Mouse (Mus musculus): ENCODE measurements at regions not wholly inside any gene's neighbourhood (a gene's known extent, or its start where the extent isn't known, plus 50 kb on each side); places are given as distances from the start of the nearest gene placed in this dataset.

- no peak for DNase-seq (ENCODE audit: low spot score)
Measured at GRCm38 (mm10) chr9:87784872-87785271, 53.8 kb upstream of the Tbx18 start.

GRCm38 (mm10) chr9:87811746-87812145, 80.7 kb upstream of the Tbx18 start:
- no peak for DNase-seq (ENCODE audit: low spot score)

DNA sequence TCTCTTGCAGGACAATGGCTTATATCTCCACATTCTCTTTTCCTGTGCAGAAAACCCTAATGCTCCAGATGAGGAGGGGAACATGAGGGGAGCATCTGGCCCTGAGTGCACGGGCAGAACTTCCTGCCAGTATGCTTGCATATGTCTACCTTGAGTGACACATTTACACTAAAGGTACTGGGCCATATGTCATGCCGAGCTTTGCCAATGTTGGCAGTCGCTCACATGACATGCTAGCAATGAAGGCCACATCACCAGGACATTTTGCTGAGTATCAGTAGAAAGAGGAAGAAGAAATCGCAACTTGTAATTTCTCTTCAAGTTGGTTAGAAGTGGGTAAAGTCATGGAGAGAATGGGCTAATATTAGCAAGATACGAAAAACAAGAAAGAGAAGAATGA, 91.2 kb upstream of the Tbx18 start:
- DNase-seq (ENCODE audit: low spot score) = no peak

GRCm38 (mm10) chr9:87824691-87825230, 93.7 kb upstream of the Tbx18 start:
- DNase-seq (ENCODE audit: low spot score) = no peak

- no peak for DNase-seq (ENCODE audit: low spot score)
Measured at GRCm38 (mm10) chr9:87843898-87844297, 112.8 kb upstream of the Tbx18 start.

- no peak for DNase-seq (ENCODE audit: low spot score)
Measured at GRCm38 (mm10) chr9:87844453-87844852, 113.4 kb upstream of the Tbx18 start.

GRCm38 (mm10) chr9:87848882-87849281, 117.8 kb upstream of the Tbx18 start:
- no peak for DNase-seq (ENCODE audit: low spot score)

DNA sequence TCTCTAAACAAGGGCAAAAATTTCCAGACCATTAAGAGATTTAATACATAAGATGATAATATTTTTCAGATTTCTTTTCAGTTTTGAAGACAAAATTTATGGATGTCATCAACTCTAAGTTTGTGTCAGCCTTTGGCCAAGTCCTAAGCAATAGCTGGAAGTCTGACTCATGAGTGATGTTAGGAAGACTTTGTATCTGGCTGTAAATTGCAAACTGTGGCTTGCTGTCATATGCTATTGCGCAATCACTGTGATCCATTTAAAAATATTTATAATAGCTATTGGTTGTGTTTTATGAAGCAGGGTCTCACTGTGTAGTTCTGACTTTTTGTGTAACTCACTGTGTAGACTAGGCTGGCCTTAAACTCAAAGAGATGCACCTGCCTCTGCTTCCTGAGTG, 119.1 kb upstream of the Tbx18 start:
- DNase-seq (ENCODE audit: low spot score) = no peak

DNA sequence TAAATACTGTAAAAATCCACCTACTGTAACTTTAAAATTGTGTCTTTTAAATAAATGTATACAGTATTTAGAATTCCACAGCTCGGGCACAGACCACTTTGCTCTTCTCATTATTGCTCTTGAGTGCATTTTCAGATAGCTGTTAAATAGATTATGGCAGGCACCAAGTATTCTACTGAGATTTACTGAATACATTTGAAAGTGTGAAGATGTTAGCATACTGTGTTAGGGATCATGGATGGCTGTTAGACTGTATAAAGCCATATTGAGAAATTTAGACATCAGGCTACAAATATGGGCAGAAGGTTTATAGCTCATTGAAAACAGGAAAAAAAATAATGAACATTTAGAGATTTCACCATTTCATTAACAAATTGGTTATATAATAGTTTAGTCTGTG, 130.5 kb upstream of the Tbx18 start:
- no peak for DNase-seq (ENCODE audit: low spot score)

- DNase-seq (ENCODE audit: low spot score) = no peak
Measured at GRCm38 (mm10) chr9:87865236-87865635, 134.2 kb upstream of the Tbx18 start.

DNA sequence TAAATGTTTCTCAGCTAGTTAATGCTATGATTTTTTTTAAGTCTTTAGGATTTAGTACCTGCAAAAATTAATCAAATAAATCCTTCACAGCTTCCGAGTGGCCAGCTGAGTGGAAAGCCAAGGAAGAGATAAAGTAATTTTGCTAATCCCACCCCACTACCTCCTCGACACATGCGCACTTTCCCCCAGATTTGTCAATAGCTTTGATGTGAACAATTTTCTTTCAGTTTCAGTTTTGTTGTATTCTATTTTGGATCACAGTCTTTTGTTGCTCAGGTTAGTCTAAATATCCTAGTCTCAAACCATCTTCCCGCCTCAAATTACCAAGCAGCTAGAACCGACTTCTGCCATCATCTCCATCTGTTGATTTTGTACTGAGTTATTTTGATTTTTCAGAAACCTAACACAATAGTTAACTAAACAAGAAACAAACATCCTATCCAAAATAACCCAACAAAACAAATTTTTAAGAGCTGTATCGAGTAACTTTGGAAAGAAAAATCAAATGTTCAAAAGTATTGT, 141.4 kb upstream of the Tbx18 start:
- DNase-seq (ENCODE audit: low spot score) = no peak

DNA sequence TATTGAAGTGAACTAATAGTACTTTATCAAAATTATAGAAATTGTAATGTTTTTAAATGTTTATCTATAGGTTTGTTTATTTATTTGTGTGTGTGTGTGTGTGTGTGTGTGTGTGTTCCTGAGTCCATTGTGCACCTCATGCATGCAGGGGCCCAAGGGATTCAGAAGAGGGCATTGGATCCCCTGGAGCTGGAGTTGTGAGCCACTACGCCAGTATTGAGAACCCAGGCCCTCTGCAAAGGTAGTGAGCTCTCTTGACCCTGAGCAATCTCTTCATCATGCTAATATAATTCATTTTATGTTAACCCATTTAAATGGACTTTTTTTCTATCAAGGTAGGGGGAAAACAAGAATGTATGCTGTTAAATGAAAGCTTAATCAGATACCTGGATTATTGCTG, 151.5 kb upstream of the Tbx18 start:
- DNase-seq (ENCODE audit: low spot score) = no peak

- DNase-seq (ENCODE audit: low spot score) = no peak
Measured at GRCm38 (mm10) chr9:87883069-87883468, 152.0 kb upstream of the Tbx18 start.

DNA sequence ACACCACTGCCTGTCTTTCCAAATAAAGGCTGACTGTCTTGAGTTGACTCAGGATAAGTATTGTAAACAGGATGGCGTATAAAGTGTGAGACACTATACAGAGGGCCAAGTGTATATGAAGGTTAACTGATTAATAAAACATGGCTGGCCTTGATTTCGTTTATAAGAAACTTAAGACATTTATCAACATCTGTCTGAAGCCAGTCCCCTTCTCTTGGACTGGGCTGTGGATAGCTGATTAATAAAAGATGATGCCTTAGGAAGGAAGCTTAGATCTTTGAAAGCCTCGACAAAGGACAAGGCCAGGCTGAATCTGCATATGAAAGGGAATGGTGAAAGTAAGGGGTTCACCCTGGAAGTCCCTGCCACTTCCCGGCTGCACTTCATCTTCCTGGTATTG, 163.0 kb upstream of the Tbx18 start:
- DNase-seq (ENCODE audit: low spot score) = no peak

DNA sequence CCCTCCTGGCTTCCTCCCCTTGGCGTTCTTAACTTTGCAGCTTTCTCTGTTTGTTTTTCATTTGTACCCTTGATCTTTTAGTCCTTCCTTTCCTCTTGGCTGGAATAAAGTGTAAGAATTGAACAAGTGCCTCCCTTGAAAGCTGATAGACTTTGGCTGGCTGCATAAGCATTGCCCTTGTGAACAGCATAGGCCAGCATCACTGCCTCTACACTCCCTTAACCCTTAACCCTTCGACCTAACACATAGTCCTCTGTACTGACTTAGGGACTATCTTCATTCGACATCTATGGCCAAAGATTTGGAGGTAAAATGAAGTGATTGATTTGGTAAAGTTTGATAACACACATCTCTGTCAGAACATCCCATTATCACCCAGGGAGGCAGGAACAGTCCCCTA, 163.5 kb upstream of the Tbx18 start:
- DNase-seq (ENCODE audit: low spot score) = no peak

- DNase-seq (ENCODE audit: low spot score) = no peak
Measured at GRCm38 (mm10) chr9:87895526-87895925, 164.5 kb upstream of the Tbx18 start.

DNA sequence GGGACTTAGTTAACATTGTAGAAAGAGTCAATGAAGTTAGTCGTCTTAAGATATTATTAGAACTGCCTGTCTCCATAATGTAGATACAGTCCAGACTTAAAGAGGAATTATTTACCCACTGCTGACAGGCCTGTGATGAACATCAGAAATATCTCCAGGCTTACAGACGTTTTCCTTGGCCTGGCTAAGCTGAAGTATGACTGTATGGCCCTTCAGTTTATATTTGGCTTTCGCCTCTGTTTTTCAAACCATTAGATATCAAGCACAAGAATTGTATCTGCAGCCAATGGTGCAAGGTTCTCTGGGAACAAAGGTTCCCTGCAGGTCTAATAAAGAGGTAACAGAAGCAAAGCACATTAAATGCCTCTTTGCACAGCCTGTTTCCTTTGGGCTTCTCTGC, 166.3 kb upstream of the Tbx18 start:
- DNase-seq (ENCODE audit: low spot score) = no peak

DNA sequence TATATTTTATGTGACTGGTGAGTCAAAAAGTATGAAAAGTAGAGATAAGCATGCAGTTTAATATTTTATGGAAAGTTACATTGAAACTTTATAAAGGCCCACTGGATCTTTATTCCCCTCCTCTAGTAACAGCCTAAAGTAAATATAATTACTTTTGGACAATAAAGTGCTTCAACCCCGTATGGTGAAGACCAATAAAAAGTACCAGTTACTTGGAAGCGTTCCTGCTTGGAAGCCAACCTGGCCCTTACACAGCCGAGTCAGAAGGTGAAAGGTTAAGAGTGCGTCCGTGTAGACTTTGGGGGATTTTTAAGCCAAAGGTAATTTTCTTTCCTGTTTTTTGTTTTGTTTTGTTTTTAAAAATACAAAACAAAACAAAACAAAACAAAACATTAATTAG, 168.3 kb upstream of the Tbx18 start:
- DNase-seq (ENCODE audit: low spot score) = no peak

DNA sequence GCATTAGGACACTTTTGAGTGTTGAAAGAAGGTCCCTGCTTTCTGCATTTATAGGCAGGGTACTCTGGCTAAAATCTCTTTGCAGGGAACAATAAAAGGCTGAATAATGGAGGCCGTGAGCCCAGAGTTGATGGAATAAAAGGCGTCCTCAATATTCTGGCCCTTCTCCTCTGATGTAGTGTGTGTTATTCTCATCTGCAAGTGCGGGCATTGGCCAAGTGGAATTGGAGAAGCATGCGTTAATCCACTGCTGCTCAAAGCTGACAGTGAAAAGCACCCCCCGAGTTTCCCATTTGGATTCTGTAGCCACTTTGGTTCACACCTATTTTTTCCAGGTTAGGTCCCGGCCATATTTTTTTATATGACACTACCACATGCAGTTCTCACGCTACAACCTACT, 168.7 kb upstream of the Tbx18 start:
- DNase-seq (ENCODE audit: low spot score) = no peak

DNA sequence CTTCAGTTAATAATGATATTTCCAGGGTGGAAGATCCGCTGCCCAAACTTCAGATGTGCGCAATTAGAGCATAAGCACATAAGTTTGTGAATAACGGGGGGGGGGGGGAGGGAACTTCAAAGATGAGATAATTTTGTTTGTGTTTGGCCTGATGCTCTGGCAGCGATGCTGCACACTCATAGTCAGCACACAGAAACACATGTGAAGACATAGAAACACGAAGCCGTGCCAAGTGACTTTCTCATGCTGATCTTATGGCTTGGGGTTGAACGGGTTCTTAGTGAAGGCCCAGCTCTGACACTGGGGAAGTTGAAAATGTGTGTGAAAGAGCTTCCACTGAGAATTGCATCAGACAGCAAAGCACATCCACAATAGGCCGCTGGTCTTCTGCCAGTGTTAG, 190.2 kb upstream of the Tbx18 start:
- DNase-seq (ENCODE audit: low spot score) = no peak

- DNase-seq (ENCODE audit: low spot score) = no peak
Measured at GRCm38 (mm10) chr9:87925151-87925550, 194.1 kb upstream of the Tbx18 start.

GRCm38 (mm10) chr9:87933230-87933629, 202.2 kb upstream of the Tbx18 start:
- DNase-seq (ENCODE audit: low spot score) = no peak

- DNase-seq (ENCODE audit: low spot score) = no peak
Measured at GRCm38 (mm10) chr9:87952426-87952825, 221.4 kb upstream of the Tbx18 start.

DNA sequence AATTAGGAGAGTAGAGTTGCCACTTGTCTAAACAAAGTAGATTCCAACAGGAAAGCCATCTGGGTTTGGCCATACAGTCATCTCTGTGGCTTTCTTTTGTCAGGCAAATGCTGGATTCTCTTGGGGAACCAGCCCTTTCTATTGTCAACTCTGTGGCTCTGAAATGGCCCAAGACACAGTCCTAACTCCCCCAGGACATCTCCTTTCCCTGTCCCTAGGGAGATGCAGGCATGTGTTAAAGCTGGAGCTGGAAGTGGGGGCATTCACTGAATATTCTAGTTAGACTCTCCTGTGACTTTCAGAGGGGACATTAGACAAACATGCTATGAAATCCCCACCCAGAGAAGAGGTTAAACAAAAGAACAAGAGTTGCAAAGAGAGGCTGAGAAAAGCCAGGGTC, 223.9 kb upstream of the Tbx18 start:
- no peak for DNase-seq (ENCODE audit: low spot score)

DNA sequence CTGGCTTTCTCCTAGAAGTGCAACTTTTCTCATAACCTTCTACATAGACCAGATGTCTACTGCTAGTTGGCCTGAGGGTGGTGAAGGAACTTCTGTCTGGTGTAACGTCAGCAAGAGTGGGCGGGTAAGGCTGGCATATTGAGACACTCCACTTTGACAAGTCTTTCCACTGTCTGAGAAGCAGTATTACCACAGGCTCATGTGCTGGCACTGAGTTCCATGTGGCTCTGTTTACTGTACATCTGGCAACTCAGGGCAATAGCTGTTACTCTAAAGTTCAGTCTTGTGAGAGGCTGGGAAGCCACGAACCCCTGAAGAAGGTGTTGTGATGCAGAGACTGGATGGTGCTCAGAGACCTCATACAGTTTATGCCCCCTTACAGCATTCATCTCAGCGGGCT, 230.7 kb upstream of the Tbx18 start:
- no peak for DNase-seq (ENCODE audit: low spot score)

Data from T-cell, adult 2 months (primary cell).